Mouse (Mus musculus) midbrain, embryonic 15.5 days (tissue): ENCODE data around the gene Sap25. TPM values are rescaled to one million over a fixed set of nuclear protein-coding genes. Genes with fewer than 3 reads are reported as not detected.

Experiments used
- ATAC-seq: fragments of 200-750 bp; cut with Nextera tagmentation; replicated peaks from 2 replicates; pipeline ENCODE4 v1.8.0; 2017; ENCODE audit warnings: moderate TSS enrichment
- H3K27ac ChIP-seq: fragments of 300-500 bp; sonication (generic); 2 replicates; pipeline ENCODE4 v1.5.1; 2015; ENCODE audit warnings: mild to moderate bottlenecking, inconsistent platforms
- H3K27me3 ChIP-seq: fragments of 300-500 bp; sonication (generic); replicated peaks from 2 replicates; pipeline ENCODE4 v1.6.1; 2015; ENCODE audit warnings: inconsistent platforms
- H3K36me3 ChIP-seq: fragments of 300-500 bp; sonication (generic); replicated peaks from 2 replicates; pipeline ENCODE4 v1.6.1; 2015; ENCODE audit warnings: inconsistent platforms
- H3K4me1 ChIP-seq: fragments of 300-500 bp; sonication (generic); 2 replicates; pipeline ENCODE4 v1.6.1; 2015; ENCODE audit warnings: inconsistent platforms
- H3K4me2 ChIP-seq: fragments of 300-500 bp; sonication (generic); 2 replicates; pipeline ENCODE4 v1.6.1; 2015; ENCODE audit warnings: inconsistent platforms, mild to moderate bottlenecking, moderate library complexity
- H3K4me3 ChIP-seq: fragments of 300-500 bp; sonication (generic); 2 replicates; pipeline ENCODE4 v1.5.1; 2015; ENCODE audit warnings: mild to moderate bottlenecking, inconsistent platforms
- H3K9ac ChIP-seq: fragments of 300-500 bp; sonication (generic); 2 replicates; pipeline ENCODE4 v1.6.1; 2015; ENCODE audit warnings: mild to moderate bottlenecking, inconsistent platforms
- H3K9me3 ChIP-seq: fragments of 300-500 bp; sonication (generic); 2 replicates; pipeline ENCODE4 v1.6.1; 2016; ENCODE audit warnings: inconsistent platforms
- WGBS: fragments of 180-500 bp; shearing (Covaris S2); methylation state at CpG from one replicate; pipeline ENCODE4 v1.1.7; 2015; ENCODE audit warnings: mixed read lengths; 5-methylcytosine and 5-hydroxymethylcytosine counted together
- polyA plus RNA-seq: library from polyadenylated mRNA; unstranded; fragments of >200 nt; fragmentation: Nextera tagmentation; extraction: Ambion mirVana; gene quantifications from 2 replicates; pipeline ENCODE4 v1.2.1, GENCODE M21; 2015

Sap25 gene
- polyA plus RNA-seq, 1 experiment from 2014 or later = 6.8 TPM

GRCm38 (mm10) chr5:137629906-137630545 lies 11.1 kb upstream of the Sap25 start:
- H3K4me2 ChIP-seq = peak overlapping the region; percentile 94
- H3K36me3 ChIP-seq = peaks cover 8% of the 10 kb centered on the region; the same call in 1 of the 2 replicates
- no peak for ATAC-seq
- peaks cover 43% of the 10 kb centered on the region for H3K4me1 ChIP-seq
- 0 out of 2 replicates have a peak overlapping the region, but pooled peaks have one; percentile 3 for H3K27ac ChIP-seq
- H3K9ac ChIP-seq = peak overlapping the region; percentile 90; the same call in 1 of the 2 replicates
- peak overlapping the region; percentile 100 for H3K4me3 ChIP-seq
- no peaks in the 10 kb centered on the region for H3K9me3 ChIP-seq
- WGBS = 29% methylated on average over 6 of the region's 6 CpGs
- H3K27me3 ChIP-seq = no peaks in the 10 kb centered on the region

GRCm38 (mm10) chr5:137630602-137631001 lies 10.5 kb upstream of the Sap25 start:
- Histone ChIP-seq H3K4me1 (peaks cover 43% of the 10 kb centered on the region), H3K27me3 (no peaks in the 10 kb centered on the region), H3K36me3 (peaks cover 14% of the 10 kb centered on the region; the same call in 1 of the 2 replicates), H3K9ac (peak overlapping the region; percentile 90; the same call in 1 of the 2 replicates), H3K4me3 (no peak overlapping the region), H3K4me2 (peak overlapping the region; percentile 94), H3K9me3 (no peaks in the 10 kb centered on the region), H3K27ac (peak overlapping the region; percentile 20; the same call in 1 of the 2 replicates)
- whole genome bisulfite sequencing = 38% methylated on average over 3 of the region's 3 CpGs
- ATAC-seq = no peak

DNA sequence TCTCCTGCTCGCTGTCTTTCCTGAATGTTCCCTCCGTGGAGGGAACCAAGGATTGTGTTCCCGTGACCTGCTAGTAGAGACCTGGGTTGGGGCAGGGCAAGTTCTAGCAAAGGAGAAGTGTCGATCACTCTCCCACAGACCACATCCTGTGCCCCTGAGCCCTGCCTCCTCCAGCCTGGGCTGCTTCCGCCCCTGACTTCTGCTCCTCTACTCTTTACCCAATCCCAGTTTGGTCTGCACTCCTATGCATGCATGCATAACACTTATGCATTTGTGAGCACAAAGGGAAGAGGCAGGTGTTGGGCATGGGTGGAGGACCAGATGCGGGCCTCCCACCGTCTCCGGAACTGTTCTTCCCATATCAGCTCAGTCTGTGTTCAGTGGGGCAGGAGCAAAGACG lies 10.0 kb upstream of the Sap25 start:
- WGBS = 72% methylated on average over 9 of the region's 9 CpGs
- Histone ChIP-seq H3K4me3 (no peak overlapping the region), H3K9ac (peak overlapping the region; percentile 90; the same call in 1 of the 2 replicates), H3K4me1 (peaks cover 43% of the 10 kb centered on the region), H3K9me3 (no peaks in the 10 kb centered on the region), H3K27ac (0 out of 2 replicates have a peak overlapping the region, but pooled peaks have one; percentile 20), H3K27me3 (no peaks in the 10 kb centered on the region), H3K36me3 (peaks cover 15% of the 10 kb centered on the region; the same call in 1 of the 2 replicates), H3K4me2 (peak overlapping the region; percentile 94)
- ATAC-seq = no peak

GRCm38 (mm10) chr5:137631591-137631990 lies 9.5 kb upstream of the Sap25 start:
- H3K4me1 ChIP-seq = peaks cover 43% of the 10 kb centered on the region
- peak overlapping the region; percentile 3; the same call in 1 of the 2 replicates for H3K9ac ChIP-seq
- H3K27me3 ChIP-seq = no peaks in the 10 kb centered on the region
- H3K27ac ChIP-seq = no peak overlapping the region
- no peak for ATAC-seq
- 75% methylated on average over 4 of the region's 4 CpGs for WGBS
- H3K4me2 ChIP-seq = 0 out of 2 replicates have a peak overlapping the region, but pooled peaks have one; percentile 94
- no peak overlapping the region for H3K4me3 ChIP-seq
- H3K36me3 ChIP-seq = peaks cover 18% of the 10 kb centered on the region; the same call in 1 of the 2 replicates
- H3K9me3 ChIP-seq = no peaks in the 10 kb centered on the region

GRCm38 (mm10) chr5:137633397-137634084 lies 7.6 kb upstream of the Sap25 start:
- WGBS = 82% methylated on average over 12 of the region's 12 CpGs
- no peak overlapping the region for H3K9ac ChIP-seq

GRCm38 (mm10) chr5:137639472-137639871 lies 1.7 kb upstream of the Sap25 start:
- Histone ChIP-seq H3K9ac (no peak overlapping the region), H3K27ac (no peak overlapping the region), H3K4me1 (no peaks in the 10 kb centered on the region), H3K9me3 (no peaks in the 10 kb centered on the region), H3K36me3 (peaks cover 49% of the 10 kb centered on the region; the same call in 1 of the 2 replicates), H3K27me3 (peaks cover 13% of the 10 kb centered on the region), H3K4me2 (no peak overlapping the region), H3K4me3 (no peak overlapping the region)
- 82% methylated on average over 7 of the region's 7 CpGs for WGBS
- no peak for ATAC-seq

More at GRCm38 (mm10) chr5:137633397-137634084, 7.6 kb upstream of the Sap25 start:
- Histone ChIP-seq H3K4me3 (no peak overlapping the region), H3K27ac (no peak overlapping the region), H3K9me3 (no peaks in the 10 kb centered on the region), H3K27me3 (no peaks in the 10 kb centered on the region), H3K4me2 (no peak overlapping the region), H3K36me3 (peaks cover 32% of the 10 kb centered on the region; the same call in 1 of the 2 replicates), H3K4me1 (peaks cover 32% of the 10 kb centered on the region)
- ATAC-seq = no peak

- Histone ChIP-seq H3K4me1 (peaks cover 5% of the 10 kb centered on the region; the same call in 1 of the 2 replicates), H3K36me3 (peaks cover 29% of the 10 kb centered on the region; the same call in 1 of the 2 replicates), H3K9me3 (no peaks in the 10 kb centered on the region), H3K4me2 (no peak overlapping the region), H3K27ac (no peak overlapping the region), H3K27me3 (peaks cover 35% of the 10 kb centered on the region), H3K4me3 (no peak overlapping the region), H3K9ac (no peak overlapping the region)
- WGBS = 54% methylated on average over 4 of the region's 4 CpGs
- ATAC-seq = no peak
These were observed 1.8 kb downstream of the Sap25 start for GRCm38 (mm10) chr5:137642886-137643285.

GRCm38 (mm10) chr5:137644484-137644883 lies 3.4 kb downstream of the Sap25 start:
- H3K36me3 ChIP-seq = peaks cover 19% of the 10 kb centered on the region; the same call in 1 of the 2 replicates
- no peak overlapping the region; the same call in 1 of the 2 replicates for H3K9ac ChIP-seq
- 43% methylated on average over 19 of the region's 19 CpGs for WGBS
- no peak overlapping the region for H3K4me2 ChIP-seq
- H3K27me3 ChIP-seq = peaks cover 35% of the 10 kb centered on the region
- H3K9me3 ChIP-seq = no peaks in the 10 kb centered on the region
- ATAC-seq = no peak
- no peak overlapping the region for H3K4me3 ChIP-seq
- peaks cover 15% of the 10 kb centered on the region for H3K4me1 ChIP-seq
- H3K27ac ChIP-seq = no peak overlapping the region

- H3K9me3 ChIP-seq = no peaks in the 10 kb centered on the region
- peak overlapping the region; percentile 19 for H3K4me3 ChIP-seq
- H3K36me3 ChIP-seq = peaks cover 12% of the 10 kb centered on the region; the same call in 1 of the 2 replicates
- no peak overlapping the region for H3K9ac ChIP-seq
- H3K27ac ChIP-seq = no peak overlapping the region
- H3K4me2 ChIP-seq = peak overlapping the region; percentile 37
- H3K4me1 ChIP-seq = peaks cover 22% of the 10 kb centered on the region
- 3% methylated on average over 44 of the region's 44 CpGs for WGBS
- H3K27me3 ChIP-seq = peaks cover 35% of the 10 kb centered on the region
- no peak for ATAC-seq
These were observed 4.0 kb downstream of the Sap25 start for GRCm38 (mm10) chr5:137645091-137645651.

DNA sequence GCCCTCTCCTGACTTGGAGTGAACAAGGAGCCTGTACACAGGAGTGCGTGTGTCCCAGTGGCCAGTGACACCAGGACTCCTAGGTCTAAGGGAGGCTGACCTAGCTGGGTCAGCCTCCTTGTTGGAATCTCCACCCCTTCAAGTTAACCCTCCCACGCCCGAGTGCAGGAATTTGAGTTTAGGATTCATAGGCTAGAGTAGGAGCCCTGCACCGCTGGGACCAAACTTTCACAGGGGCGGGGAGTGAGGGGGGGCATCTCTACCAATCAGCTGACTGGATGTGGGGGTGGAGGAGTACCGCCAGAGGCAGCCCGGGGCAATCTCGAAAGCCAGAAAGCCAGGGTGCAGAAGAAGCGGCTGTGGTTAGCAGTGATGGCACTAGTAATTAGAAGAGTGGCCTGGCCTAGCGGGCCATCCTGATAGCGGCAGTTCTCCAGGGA lies 4.5 kb downstream of the Sap25 start, which contains the start of gene Irs3:
TSS of gene Irs3 (minus strand) at position 63 of the 440 bp plus-strand sequence.
- WGBS = 23% methylated on average over 11 of the region's 11 CpGs
- H3K4me3 ChIP-seq = peak within 1 kb of the TSS; percentile 19
- H3K9me3 ChIP-seq = no peaks in the 10 kb centered on the region
- peaks cover 35% of the 10 kb centered on the region for H3K27me3 ChIP-seq
- H3K36me3 ChIP-seq = peaks cover 7% of the 10 kb centered on the region; the same call in 1 of the 2 replicates
- H3K27ac ChIP-seq = no peak within 1 kb of the TSS
- peak within 1 kb of the TSS; percentile 37 for H3K4me2 ChIP-seq
- peaks cover 25% of the 10 kb centered on the region for H3K4me1 ChIP-seq
- no peak within 1 kb of the TSS for H3K9ac ChIP-seq
- no peak for ATAC-seq

DNA sequence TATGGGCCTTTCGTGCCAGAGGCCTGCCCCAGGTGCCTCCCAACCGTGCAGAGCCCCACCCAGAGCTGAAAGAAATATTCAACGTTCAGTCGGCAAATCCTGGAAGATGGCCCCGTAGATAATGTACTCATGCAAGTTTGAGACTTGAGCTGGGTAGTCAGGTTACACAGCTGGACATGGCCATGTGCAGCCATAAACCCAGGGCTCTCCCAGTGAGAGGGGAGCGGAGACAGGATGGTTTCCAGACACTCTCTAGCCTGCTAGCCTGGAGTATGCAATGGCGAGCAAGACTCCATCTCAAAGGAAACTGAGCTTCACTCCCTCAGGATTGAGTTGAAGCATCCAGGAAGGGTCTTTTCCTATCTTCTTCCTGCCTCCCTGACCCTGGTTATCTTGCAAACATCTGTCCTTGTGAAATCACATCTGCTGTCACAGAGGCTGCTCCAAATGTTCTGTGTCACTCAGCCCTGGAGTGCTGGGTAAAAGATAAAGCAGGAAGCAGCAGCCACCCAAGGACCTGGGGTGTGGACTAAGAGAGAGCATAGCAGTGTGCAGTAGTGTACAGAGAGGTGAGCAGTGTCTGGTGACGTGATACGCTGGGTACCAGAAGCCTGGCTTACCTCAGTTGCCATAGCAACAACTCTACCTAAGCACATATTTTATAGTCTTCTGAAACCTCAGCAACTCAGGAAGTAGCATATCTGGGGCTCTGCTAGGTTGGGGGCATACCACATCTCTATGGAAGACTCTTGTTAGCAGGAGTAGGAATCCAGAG lies 6.9 kb downstream of the Sap25 start:
- H3K4me2 ChIP-seq = no peak overlapping the region
- H3K4me3 ChIP-seq = no peak overlapping the region
- 0 out of 2 replicates have a peak overlapping the region, but pooled peaks have one; percentile 17 for H3K27ac ChIP-seq
- H3K27me3 ChIP-seq = peaks cover 35% of the 10 kb centered on the region
- no peaks in the 10 kb centered on the region; the same call in 1 of the 2 replicates for H3K36me3 ChIP-seq
- H3K4me1 ChIP-seq = peaks cover 28% of the 10 kb centered on the region
- no peak overlapping the region for H3K9ac ChIP-seq
- no peaks in the 10 kb centered on the region for H3K9me3 ChIP-seq
- WGBS = 70% methylated on average over 9 of the region's 9 CpGs
- peak; percentile 74; the same call in 1 of the 2 replicates for ATAC-seq
